Mouse (Mus musculus) neutrophil, adult 5-6 weeks (primary cell): ENCODE results near the gene Lrrc45. TPM values are rescaled to one million over a fixed set of nuclear protein-coding genes. Genes with fewer than 3 reads are reported as not detected.
A peak's percentile ranks its signal among the peaks of the same experiment; 100 is the strongest.

ENCODE experiments used
- ATAC-seq: fragments of 151-379, 151-347 bp; 2 replicates; pipeline ENCODE4 v1.8.0; 2017; ENCODE audit warnings: mild to moderate bottlenecking, moderate TSS enrichment; ENCODE audit not compliant: insufficient number of reproducible peaks, poor library complexity, low FRiP score, severe bottlenecking; ENCODE audit errors: extremely low read depth
- total RNA-seq: library from RNA; stranded (forward); fragments of 200-1000 nt; gene quantifications from 2 replicates; pipeline ENCODE4 v1.2.3, GENCODE M21; 2017

Gene Lrrc45
- total RNA-seq, 1 experiment from 2014 or later: 47.6 TPM

DNA sequence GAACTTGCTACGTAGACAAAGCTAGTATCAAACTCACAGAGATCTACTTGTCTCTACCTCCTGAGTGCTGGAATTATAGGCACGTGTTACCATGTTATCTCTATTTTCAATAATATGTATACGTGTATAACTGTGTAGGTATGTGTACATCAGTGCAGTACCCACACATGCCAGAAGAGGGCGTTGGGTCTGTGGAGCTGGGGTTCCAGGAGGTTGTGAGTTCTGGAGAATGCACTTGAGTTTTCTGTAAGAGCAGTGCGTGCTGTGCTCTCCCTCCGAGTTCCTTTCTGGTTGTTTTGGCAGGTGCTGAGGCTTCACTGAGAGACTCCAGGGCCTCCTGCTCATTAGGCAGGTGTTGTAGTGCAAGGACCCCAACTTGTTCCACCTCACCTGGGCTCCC lies 17.2 kb upstream of the Lrrc45 start:
- no peak for ATAC-seq

- no peak for ATAC-seq
These were observed 16.0 kb upstream of the Lrrc45 start for GRCm38 (mm10) chr11:120697741-120698140.

GRCm38 (mm10) chr11:120703696-120704454 lies 9.8 kb upstream of the Lrrc45 start:
- no peak for ATAC-seq

DNA sequence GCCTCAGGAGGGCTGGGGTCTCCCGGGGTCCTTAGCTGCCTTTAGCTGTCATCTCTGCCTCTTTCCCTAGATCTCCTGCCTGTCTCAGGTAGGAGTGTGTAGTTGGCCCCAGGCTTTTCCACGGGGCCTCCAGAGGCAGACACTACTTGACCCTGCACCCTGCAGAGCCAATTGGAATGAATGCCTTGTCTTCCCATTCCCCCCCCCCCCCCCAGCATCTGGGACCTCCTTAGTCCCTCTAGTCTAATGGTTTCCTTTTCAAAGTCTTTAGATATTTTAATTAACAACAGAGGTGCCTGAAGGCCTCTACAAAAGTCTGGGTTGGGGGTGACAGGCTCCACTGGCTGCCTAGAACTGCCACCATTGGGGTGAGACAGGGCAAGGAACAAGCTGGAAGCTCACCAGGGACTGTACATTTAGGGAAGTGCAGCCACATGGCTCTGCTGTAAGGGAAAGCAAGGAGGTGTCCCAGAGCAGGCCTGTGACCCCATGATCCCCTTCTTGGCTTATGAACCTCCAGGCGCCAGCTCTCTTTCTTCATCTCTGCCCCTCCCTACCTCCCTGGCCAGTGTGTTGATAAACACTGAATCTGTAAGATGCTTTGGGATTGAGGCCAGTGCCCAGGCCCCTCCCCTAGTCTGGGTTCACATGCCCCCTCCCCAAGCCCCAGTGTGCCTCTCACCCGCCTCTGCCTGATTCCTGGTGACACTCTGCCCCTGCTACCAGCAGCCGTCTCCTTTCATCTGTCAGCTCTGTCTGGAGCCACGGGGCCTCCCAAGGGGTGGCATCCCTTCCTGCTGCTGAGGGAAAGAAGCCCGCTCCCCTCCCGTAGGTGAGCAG lies 9.0 kb upstream of the Lrrc45 start:
- no peak for ATAC-seq

GRCm38 (mm10) chr11:120706120-120706519 lies 7.6 kb upstream of the Lrrc45 start:
- ATAC-seq: no peak

DNA sequence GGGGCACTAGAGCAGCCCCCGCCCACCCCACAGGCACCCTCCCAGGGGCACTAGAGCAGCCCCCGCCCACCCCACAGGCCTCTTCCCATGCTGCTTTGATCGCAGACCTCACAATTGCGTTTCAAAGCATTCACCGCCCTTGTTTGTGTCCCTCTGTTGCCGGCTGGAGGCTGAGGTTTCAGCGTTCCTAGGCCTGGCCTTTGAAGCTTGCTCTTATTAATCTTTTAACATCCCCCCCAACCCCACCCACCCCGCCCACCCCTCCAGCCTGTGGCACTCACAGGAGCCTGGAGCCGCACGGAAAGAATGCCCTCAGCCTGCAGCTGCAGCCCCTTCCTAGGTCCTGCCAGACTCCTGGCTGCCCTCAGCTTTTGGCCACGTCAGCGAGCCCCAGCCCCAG lies 6.5 kb upstream of the Lrrc45 start:
- ATAC-seq: no peak

GRCm38 (mm10) chr11:120707969-120708368 lies 5.8 kb upstream of the Lrrc45 start:
- ATAC-seq: no peak

DNA sequence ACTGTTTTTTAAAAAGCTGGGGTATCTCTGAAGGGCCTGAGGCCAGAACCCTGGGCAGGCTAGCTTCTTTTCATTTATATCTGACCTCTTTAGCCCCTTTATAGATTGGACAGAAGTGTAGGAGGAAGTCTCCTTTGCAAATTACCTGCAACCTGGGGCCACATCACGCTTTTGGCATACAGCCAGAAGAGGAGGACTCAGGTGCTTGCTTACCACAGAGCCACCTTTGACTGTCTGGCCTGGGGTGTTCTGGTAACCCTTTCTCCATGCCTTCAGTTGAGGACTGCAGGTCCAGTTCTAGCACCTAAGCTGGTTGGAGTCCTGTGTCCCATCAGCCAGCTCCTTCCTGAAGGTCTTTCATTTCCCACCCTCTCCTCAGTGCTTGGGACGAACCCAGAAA lies 4.2 kb upstream of the Lrrc45 start:
- no peak for ATAC-seq

DNA sequence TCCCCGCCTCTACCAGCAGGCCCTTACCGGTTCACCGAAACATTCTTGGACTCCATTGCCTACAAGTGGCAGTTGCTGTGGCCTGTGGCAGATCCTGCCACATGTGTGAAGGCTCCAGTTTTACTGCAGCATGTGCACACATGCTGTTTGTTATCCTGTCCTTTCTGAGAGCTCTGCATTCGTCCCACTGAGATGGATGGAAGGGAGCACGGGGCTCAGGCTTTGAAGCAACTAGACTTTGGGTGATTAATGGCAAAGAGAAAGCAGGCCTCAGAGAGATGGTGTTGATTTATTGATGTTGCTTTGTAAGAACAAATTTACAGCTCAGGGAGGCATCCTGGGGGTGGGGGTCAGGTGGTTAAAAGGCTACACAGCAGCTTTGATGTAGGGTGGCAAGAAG lies 3.1 kb upstream of the Lrrc45 start:
- ATAC-seq: no peak

DNA sequence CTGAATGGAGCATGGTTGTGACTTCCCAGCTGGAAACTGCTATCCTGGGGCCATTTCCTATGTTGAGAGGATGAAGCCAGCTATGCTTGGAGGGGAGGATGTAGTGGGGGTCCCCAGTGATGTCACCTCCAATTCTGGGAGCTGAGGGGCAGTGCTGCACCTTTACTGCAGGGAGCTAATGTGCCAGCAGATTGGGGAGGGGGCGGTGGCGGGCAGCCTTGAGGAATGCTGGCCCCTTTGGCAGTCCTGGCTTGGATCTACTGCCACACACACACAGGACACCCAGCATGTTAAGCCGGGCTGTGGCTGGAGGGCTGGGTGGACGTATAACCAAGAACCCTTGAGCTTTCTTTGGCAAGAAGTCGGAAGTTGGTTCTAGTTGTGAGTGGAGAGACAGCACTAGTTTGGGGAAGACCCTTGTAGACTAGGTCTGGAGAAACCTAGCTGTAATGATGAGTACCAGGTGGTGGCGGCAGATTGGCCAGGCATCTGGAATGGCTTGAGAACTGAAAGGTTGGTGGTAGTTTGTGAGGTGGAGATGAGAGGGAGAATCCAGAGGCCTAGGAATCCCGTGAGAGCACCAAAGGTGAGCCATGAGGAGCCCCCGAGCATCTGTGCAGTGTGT lies 1.6 kb upstream of the Lrrc45 start:
- no peak for ATAC-seq

- ATAC-seq: peak; percentile 17; the same call in 1 of the 2 replicates
These were observed 755 bp upstream of the Lrrc45 start for GRCm38 (mm10) chr11:120712771-120713568.

- no peak for ATAC-seq
These were observed 821 bp downstream of the Lrrc45 start for GRCm38 (mm10) chr11:120714546-120714945.

- ATAC-seq: no peak
These were observed 1.4 kb downstream of the Lrrc45 start for GRCm38 (mm10) chr11:120715131-120715530.

GRCm38 (mm10) chr11:120719242-120719641 lies 5.5 kb downstream of the Lrrc45 start:
- ATAC-seq: no peak

- ATAC-seq: no peak
These were observed 6.2 kb downstream of the Lrrc45 start for GRCm38 (mm10) chr11:120719841-120720376.

- ATAC-seq: peak; percentile 83
These were observed 6.7 kb downstream of the Lrrc45 start for GRCm38 (mm10) chr11:120720450-120720849.

DNA sequence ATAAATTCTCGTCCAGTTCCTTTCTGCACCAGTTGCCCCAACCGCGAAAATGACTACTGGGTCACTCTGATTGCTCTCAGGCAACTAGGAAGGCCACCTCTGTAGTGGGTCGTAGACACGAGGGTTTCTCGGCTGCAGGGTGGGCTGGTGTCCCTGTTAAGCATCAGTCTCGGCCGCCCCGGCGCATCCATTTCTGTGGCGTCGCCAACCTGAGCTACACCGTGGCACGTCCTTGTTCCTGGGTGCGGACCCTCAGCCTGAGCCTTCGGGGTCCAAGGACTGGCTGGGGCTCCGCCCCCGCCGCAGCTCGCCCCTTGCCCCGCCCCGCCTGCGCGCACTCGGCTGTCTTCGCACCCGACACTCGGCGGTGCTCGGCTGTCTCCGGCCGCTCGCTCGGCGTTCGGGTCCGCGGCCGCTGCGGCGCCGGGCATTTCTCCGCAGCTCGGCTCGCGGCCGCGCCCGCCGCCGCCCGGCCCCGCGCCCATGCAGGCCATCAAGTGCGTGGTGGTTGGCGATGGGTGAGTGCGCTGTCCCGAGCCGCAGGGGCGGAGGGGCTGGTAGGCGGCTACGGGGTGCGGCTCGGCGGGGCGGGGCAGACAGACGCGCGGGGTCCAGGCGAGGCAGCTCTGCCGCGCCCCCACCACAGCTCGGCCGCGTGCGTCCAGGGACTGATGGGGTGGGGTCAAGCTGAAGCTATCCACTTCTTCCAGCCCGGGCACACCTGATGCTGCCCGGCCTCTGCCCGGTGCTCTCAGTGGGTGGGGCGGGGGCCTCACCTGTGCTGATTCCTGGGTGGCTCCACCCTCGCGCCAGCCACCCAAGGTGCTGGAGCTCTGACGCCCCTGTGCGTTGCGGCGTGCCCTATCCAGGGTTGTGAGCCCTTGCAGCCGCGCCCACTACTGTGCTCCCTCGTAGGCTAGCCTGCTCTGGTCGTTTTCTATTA lies 7.7 kb downstream of the Lrrc45 start, which contains the start of gene Rac3:
Gene Rac3 (plus strand): TSS at position 347 of the 943 bp plus-strand sequence.
- no peak for ATAC-seq
